Mouse (Mus musculus) ovary, postnatal 14 days (tissue): ENCODE data around the gene Adamtsl3.

Experiments used
- DNase-seq: peaks from one replicate; pipeline ENCODE4 v3.0.0; 2022; ENCODE audit warnings: low spot score

Gene Adamtsl3

GRCm38 (mm10) chr7:82422561-82422960, 87.1 kb downstream of the Adamtsl3 start:
- DNase-seq = no peak

GRCm38 (mm10) chr7:82423602-82424001, 88.1 kb downstream of the Adamtsl3 start:
- DNase-seq = no peak

- no peak for DNase-seq
These were observed 88.8 kb downstream of the Adamtsl3 start for GRCm38 (mm10) chr7:82424281-82424680.

- DNase-seq = no peak
These were observed 89.9 kb downstream of the Adamtsl3 start for GRCm38 (mm10) chr7:82425374-82425773.

- DNase-seq = no peak
These were observed 94.0 kb downstream of the Adamtsl3 start for GRCm38 (mm10) chr7:82429447-82429846.

GRCm38 (mm10) chr7:82431572-82431971, 96.1 kb downstream of the Adamtsl3 start:
- DNase-seq = no peak

GRCm38 (mm10) chr7:82433226-82433625, 97.7 kb downstream of the Adamtsl3 start:
- no peak for DNase-seq

- DNase-seq = no peak
These were observed 122.9 kb downstream of the Adamtsl3 start for GRCm38 (mm10) chr7:82458376-82458775.

GRCm38 (mm10) chr7:82462921-82463523, 127.5 kb downstream of the Adamtsl3 start:
- no peak for DNase-seq

GRCm38 (mm10) chr7:82464364-82464763, 128.9 kb downstream of the Adamtsl3 start:
- no peak for DNase-seq

- DNase-seq = no peak
These were observed 129.9 kb downstream of the Adamtsl3 start for GRCm38 (mm10) chr7:82465437-82465836.

GRCm38 (mm10) chr7:82476441-82477221, 141.1 kb downstream of the Adamtsl3 start:
- no peak for DNase-seq

GRCm38 (mm10) chr7:82478461-82478860, 143.0 kb downstream of the Adamtsl3 start:
- DNase-seq = no peak

- DNase-seq = no peak
These were observed 143.6 kb downstream of the Adamtsl3 start for GRCm38 (mm10) chr7:82478861-82479755.

GRCm38 (mm10) chr7:82483426-82483825, 147.9 kb downstream of the Adamtsl3 start:
- DNase-seq = no peak

GRCm38 (mm10) chr7:82484834-82485233, 149.3 kb downstream of the Adamtsl3 start:
- DNase-seq = no peak

GRCm38 (mm10) chr7:82485344-82485954, 150.0 kb downstream of the Adamtsl3 start:
- DNase-seq = no peak

GRCm38 (mm10) chr7:82491018-82491417, 155.5 kb downstream of the Adamtsl3 start:
- DNase-seq = no peak

- DNase-seq = no peak
These were observed 157.4 kb downstream of the Adamtsl3 start for GRCm38 (mm10) chr7:82492881-82493280.

- DNase-seq = no peak
These were observed 158.7 kb downstream of the Adamtsl3 start for GRCm38 (mm10) chr7:82494220-82494619.

GRCm38 (mm10) chr7:82497064-82497463, 161.6 kb downstream of the Adamtsl3 start:
- DNase-seq = no peak

GRCm38 (mm10) chr7:82501306-82501705, 165.8 kb downstream of the Adamtsl3 start:
- no peak for DNase-seq
